Mouse (Mus musculus) liver, embryonic 14.5 days (tissue): ENCODE results near the gene Hnrnph2.

Source experiments
- CTCF ChIP-seq: IDR thresholded peaks from 2 replicates; pipeline ENCODE4 v1.5.1; 2016; ENCODE audit warnings: antibody characterized with exemption, low read depth, control low read depth
- EP300 ChIP-seq: IDR thresholded peaks from 2 replicates; pipeline ENCODE4 v1.6.1; 2016; ENCODE audit warnings: antibody characterized with exemption, low read depth

GRCm38 (mm10) chrX:134619695-134620094 lies 18.7 kb downstream of the Hnrnph2 start:
- TF ChIP-seq CTCF, result no peak
- no peak for TF ChIP-seq EP300
